Mouse (Mus musculus) erythroid progenitor cell, adult 5-6 weeks (primary cell): ENCODE results near the gene Tgfbrap1. TPM values are rescaled to one million over a fixed set of nuclear protein-coding genes. Genes with fewer than 3 reads are reported as not detected.
A peak's percentile ranks its signal among the peaks of the same experiment; 100 is the strongest.
"Not testable (repeated sequence)": the region's sequence is repeated elsewhere in the genome, so short reads cannot be mapped to it uniquely, and the experiment has no call there.

Source experiments
- ATAC-seq: replicated peaks from 2 replicates; pipeline ENCODE4 v1.8.0; 2016; ENCODE audit warnings: moderate number of reproducible peaks, mild to moderate bottlenecking, moderate TSS enrichment, inconsistent platforms; ENCODE audit not compliant: poor library complexity, low FRiP score, severe bottlenecking
- total RNA-seq, 2 experiments: library from RNA; stranded (forward) in 1 of 2; stranded (reverse) in 1 of 2; fragments of 150-400 nt in 1 of 2; fragments of 186-747, 209-891 nt in 1 of 2; gene quantifications; 2 replicates each; pipeline versions ENCODE4 v1.2.3 to v1.2.4; 2015 to 2017; ENCODE audit warnings: low replicate concordance in 2 of 2

Gene Tgfbrap1
- total RNA-seq (2015; ENCODE audit: low replicate concordance) (7.2 and 12.2 TPM in 2 replicates), total RNA-seq (2017; ENCODE audit: low replicate concordance) (2.0 and 11.7 TPM in 2 replicates)

- ATAC-seq: peak; percentile 98
Observed at GRCm38 (mm10) chr1:43098031-43098984, at the start of gene Tgfbrap1, which contains the start of gene AI597479. TSS of gene Tgfbrap1 (minus strand) at chr1:43098637. TSS of gene AI597479 (plus strand) at chr1:43098710.

- no peak for ATAC-seq
Observed at GRCm38 (mm10) chr1:43147474-43147873, 49.0 kb upstream of the Tgfbrap1 start.

GRCm38 (mm10) chr1:43145388-43145787 lies 47.0 kb upstream of the Tgfbrap1 start:
- no peak for ATAC-seq

- no peak for ATAC-seq
Observed at GRCm38 (mm10) chr1:43144338-43144906, 46.0 kb upstream of the Tgfbrap1 start.

GRCm38 (mm10) chr1:43143791-43144190 lies 45.4 kb upstream of the Tgfbrap1 start:
- ATAC-seq: no peak

GRCm38 (mm10) chr1:43143284-43143683 lies 44.8 kb upstream of the Tgfbrap1 start:
- ATAC-seq: no peak

- ATAC-seq: no peak
Observed at GRCm38 (mm10) chr1:43142849-43143248, 44.4 kb upstream of the Tgfbrap1 start.

- no peak for ATAC-seq
Observed at GRCm38 (mm10) chr1:43141555-43141961, 43.1 kb upstream of the Tgfbrap1 start.

GRCm38 (mm10) chr1:43139587-43140266 lies 41.3 kb upstream of the Tgfbrap1 start:
- ATAC-seq: peak; percentile 77

- ATAC-seq: no peak
Observed at GRCm38 (mm10) chr1:43138268-43138812, 39.9 kb upstream of the Tgfbrap1 start.

GRCm38 (mm10) chr1:43137334-43137733 lies 38.9 kb upstream of the Tgfbrap1 start:
- no peak for ATAC-seq

- not testable (repeated sequence) for ATAC-seq
Observed at GRCm38 (mm10) chr1:43136488-43137029, 38.1 kb upstream of the Tgfbrap1 start.

- no peak for ATAC-seq
Observed at GRCm38 (mm10) chr1:43131591-43131990, 33.2 kb upstream of the Tgfbrap1 start.

GRCm38 (mm10) chr1:43130219-43130981 lies 32.0 kb upstream of the Tgfbrap1 start:
- no peak for ATAC-seq

- ATAC-seq: no peak
Observed at GRCm38 (mm10) chr1:43127820-43128610, 29.6 kb upstream of the Tgfbrap1 start.

- no peak for ATAC-seq
Observed at GRCm38 (mm10) chr1:43127196-43127595, 28.8 kb upstream of the Tgfbrap1 start.

GRCm38 (mm10) chr1:43124726-43125125 lies 26.3 kb upstream of the Tgfbrap1 start:
- ATAC-seq: no peak

- ATAC-seq: no peak
Observed at GRCm38 (mm10) chr1:43122616-43123015, 24.2 kb upstream of the Tgfbrap1 start.
